Mouse (Mus musculus): Measurements from ENCODE around the gene Mkks.

Mkks gene

GRCm38 (mm10) chr2:136835882-136836281 lies 55.3 kb downstream of the Mkks start:
- DNase-seq (ENCODE audit: low read depth, low spot score), result no peak

DNA sequence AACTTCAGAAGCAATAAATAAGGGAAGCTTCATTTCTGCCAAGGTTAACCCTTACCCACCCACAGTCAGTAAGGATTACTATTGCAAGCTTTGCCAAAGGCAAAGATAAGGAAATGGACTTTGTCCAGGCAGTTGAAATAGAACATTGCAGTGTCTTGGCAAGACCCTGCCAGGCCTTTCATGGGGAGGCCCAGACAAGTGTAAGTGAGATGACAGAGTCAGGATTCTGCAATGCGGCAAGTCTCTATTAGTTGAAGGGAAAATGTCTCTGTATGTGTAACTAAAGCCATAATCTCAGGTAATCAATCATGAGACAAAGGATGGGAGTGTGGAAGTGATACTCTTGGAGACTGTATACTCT lies 56.5 kb downstream of the Mkks start:
- DNase-seq (ENCODE audit: low read depth, low spot score), result no peak

- no peak for DNase-seq (ENCODE audit: low read depth, low spot score)
These were observed 57.0 kb downstream of the Mkks start for GRCm38 (mm10) chr2:136833976-136834714.

DNA sequence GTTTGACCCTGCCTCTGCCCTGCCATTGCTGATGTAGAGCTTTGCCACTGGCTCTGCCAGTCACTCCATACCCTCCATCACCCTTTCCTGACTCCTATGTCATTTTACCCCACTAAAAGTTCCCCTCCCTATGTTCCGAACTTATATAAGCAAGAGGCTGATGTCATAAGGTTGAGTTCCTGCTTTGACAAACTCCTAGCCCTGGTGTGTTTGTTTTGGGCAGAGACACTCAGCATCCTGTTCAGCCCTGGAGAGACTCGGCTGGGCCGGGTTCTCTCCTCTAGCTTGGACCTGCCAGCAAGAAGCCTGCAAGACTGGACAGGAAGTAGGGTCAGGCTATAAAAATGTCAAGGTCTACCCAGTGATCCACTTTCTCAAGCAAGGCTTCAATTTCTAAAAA lies 58.3 kb downstream of the Mkks start:
- DNase-seq (ENCODE audit: low read depth, low spot score), result no peak

DNA sequence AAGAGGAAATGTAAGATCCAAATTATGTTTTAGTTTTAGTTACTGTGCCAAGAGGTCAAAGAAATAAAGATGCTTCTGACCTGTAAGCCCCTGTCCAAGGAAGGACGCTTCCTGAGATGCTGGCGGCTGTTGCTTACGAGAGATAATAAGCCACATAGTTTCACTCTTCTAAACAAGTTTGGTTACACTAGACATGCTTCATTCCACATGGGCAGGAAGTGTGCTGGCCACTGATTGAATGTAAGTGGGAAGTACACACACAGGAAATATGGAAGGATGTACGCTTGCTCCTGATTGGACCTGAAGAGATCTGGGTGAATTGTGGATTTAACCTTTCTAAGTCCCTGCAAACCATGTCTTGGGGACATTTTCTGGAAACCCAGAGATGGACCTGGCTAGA lies 63.6 kb downstream of the Mkks start:
- no peak for DNase-seq (ENCODE audit: low read depth, low spot score)
